Mouse (Mus musculus) layer of hippocampus, postnatal 36 days (tissue): ENCODE measurements around the gene Bnc2. TPM values are rescaled to one million over a fixed set of nuclear protein-coding genes. Genes with fewer than 3 reads are reported as not detected.

Source experiments
- DNase-seq, 2 experiments: peaks; one replicate each; pipeline ENCODE4 v3.0.0; 2022
- total RNA-seq, 2 experiments: library from RNA; stranded (reverse); gene quantifications; 2 replicates each; pipeline ENCODE4 v1.2.3; 2021

Gene Bnc2
- 1 to 10 TPM in 1 of 2 experiments, under 1 TPM in 1; 0.92 to 1.9 TPM for total RNA-seq

- peak in 1 of 2 experiments; percentile 5 for DNase-seq
Measured at GRCm38 (mm10) chr4:84675171-84675973, at the start of gene Bnc2. Gene Bnc2, minus strand, starts transcription at chr4:84675275.

- no peak for DNase-seq
Measured at GRCm38 (mm10) chr4:84707961-84708360, 32.9 kb upstream of the Bnc2 start.

- DNase-seq: no peak
Measured at GRCm38 (mm10) chr4:84685521-84686366, 10.7 kb upstream of the Bnc2 start.

- DNase-seq: no peak
Measured at GRCm38 (mm10) chr4:84685009-84685408, 9.9 kb upstream of the Bnc2 start.

DNA sequence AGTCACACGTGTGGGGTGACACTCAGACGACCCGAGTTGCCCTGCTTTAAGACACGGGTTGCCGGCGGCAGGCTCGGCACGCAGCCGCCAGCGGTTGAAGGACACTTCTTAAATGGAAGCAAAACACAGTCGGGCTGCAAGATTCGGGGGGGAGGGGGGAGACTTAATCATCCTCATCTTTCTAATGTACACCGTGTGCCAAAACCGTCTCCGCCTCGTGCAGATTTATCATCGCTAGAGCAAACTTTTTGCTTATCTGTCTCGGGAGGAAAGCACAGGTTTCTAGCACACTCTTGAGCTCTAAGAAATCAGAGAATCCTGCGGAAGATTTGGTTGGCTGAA is 870 bp upstream of the Bnc2 start:
- DNase-seq: no peak

GRCm38 (mm10) chr4:84674318-84675170 is 531 bp downstream of the Bnc2 start:
- no peak for DNase-seq

GRCm38 (mm10) chr4:84673681-84674307 is 1.3 kb downstream of the Bnc2 start:
- no peak for DNase-seq

GRCm38 (mm10) chr4:84672181-84672791 is 2.8 kb downstream of the Bnc2 start:
- no peak for DNase-seq

DNA sequence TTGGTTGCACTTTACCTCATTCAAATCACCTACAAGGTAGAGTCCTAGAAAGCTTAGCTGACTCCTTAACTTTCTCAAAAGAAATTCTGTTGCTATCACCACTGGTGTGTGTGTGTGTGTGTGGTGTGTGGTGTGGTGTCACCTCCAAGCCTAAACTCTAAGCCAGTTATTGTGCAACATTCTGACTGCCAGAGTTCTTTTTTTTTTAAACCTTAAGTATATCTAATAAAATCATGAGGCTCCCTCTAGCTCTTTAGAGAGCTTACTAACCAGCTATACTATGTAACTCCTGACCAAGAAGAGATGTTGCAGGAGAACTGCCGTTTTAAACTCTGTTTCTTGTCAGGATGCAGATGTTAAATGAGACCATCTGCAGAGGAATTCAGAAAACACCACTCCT is 4.1 kb downstream of the Bnc2 start:
- no peak for DNase-seq

DNA sequence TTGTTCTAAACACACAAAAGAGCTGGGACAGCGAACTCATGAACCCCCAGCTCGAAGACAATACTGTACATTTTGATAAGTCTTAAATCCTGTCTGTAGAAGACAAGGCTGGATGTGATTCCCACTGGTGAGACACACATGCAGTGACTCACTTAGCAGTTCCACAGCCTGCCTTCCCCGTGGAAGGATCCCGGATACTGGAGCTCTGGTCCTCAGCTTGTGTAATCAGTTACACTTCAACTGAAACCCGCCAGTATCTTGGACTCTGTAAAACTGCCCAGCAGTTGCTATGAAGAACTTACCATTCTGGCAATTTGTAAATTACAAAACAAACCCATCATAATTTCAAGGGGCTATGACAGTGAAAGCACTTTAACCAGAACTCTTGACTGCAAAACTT is 5.4 kb downstream of the Bnc2 start:
- no peak for DNase-seq

- DNase-seq: no peak
Measured at GRCm38 (mm10) chr4:84668949-84669605, 6.0 kb downstream of the Bnc2 start.

GRCm38 (mm10) chr4:84668226-84668625 is 6.8 kb downstream of the Bnc2 start:
- DNase-seq: no peak

DNA sequence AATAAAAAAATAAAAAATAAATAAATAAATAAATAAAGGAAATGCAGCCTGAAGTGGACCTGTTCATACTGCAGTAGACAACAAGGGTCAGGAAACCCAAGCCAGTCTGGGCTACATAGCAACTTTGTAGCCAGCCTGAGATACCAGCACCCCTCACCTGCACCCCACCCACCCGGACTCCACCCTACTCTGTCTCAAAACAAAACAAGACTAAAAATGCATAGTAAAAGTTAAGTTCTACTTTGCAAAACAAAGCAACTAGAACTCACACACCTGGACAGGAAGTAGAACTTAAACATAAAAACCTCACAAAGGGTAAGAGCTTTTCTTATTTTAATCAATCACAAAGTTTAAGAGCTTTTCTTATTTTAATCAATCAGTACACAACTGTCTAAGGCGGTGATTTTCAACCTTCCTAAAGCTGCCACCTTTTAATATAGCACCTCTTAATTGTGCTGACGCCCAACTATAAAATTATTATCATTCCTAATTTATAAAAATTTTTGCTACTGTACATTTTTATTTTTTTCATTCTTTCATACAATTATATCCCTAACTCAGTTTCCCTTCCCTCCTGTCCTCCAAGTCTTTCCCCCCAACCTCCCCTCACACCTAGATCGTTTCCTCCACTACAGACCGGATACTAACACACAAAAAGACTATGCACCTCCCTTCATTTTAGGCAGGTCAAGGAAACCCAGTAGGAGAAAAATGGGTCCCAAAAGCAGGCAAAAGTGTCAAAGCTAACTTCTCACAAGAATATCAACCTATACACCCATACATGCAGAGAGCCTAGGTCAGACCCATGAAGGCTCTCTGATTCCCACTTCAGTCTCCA is 12.6 kb downstream of the Bnc2 start:
- no peak for DNase-seq

DNA sequence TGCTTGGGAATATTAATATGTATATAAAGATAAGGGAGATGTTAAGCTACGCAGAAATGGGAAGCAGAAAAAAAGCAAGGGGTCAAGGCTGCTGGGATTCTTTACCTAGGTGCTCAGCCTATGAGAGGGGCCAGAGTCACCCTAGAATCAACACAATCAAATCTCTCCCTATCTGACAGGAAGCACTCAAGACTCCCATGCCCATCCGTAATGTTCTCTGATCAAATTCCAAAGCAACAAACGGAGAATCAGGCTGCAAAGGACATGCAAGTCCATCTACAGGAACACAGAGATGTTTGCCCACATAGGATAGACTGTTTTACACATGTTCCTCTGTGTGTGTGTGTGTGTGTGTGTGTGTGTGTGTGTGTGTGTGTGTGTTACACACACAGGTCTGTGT is 13.7 kb downstream of the Bnc2 start:
- DNase-seq: no peak

- DNase-seq: no peak
Measured at GRCm38 (mm10) chr4:84651786-84652185, 23.3 kb downstream of the Bnc2 start.

- DNase-seq: no peak
Measured at GRCm38 (mm10) chr4:84646576-84646975, 28.5 kb downstream of the Bnc2 start.

DNA sequence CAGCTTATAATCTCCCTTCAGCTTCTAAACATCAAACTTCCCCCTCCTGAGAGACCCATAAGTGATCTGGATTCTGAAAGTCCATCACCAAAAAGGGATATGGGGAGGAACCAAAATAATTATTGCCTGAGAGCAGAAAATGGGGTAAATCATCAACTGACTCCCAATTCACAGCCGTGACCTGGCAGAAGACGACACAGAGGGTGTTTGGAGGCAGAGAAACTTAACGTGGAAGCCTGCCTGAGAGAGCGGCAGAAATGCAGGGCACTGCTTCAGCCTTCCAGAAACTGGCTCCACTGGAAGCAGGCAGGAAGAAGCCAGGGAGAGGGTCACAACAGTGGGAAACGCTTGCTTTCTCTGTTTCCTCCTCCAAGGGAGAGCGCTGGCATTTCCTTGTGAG is 35.9 kb downstream of the Bnc2 start:
- no peak for DNase-seq

DNA sequence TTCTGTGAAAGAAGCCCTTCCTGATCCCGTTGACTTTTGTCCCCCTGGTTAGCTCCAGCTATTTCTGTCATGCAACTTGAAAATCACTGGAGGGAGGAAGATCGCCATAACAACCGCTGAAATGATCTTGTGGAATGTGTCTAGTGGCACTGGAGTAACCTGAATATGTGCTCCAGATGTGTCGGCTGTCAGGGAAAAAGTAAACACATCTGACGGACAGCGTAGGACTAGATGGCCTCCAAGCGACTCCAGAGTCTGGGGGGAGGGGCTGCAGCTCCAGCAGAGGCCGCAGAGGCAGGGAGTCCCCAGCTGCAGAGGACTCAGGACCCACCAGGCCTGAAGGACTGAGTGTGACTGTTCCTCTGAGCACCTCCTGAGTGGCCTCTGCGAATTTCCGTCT is 37.4 kb downstream of the Bnc2 start:
- no peak for DNase-seq

DNA sequence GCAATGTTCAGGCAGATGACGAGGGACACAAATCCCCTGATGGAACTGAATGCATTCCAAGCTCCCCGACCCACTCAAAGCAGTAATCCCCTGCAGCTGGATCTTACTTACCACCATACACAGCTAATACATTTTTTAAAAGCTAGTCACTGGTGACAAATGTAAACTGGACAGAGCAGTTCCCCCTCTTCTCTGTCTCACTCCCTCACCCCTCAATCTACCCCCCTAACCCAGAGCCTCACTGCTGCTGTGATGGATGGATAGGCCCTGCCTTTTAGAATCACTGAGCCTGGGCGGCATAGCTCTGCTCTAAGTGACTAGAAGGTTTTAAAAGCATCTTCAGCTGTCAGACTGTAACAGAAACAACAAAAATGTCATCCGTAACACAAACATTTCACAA is 40.3 kb downstream of the Bnc2 start:
- DNase-seq: no peak

- DNase-seq: no peak
Measured at GRCm38 (mm10) chr4:84633991-84634390, 41.1 kb downstream of the Bnc2 start.
